Mouse (Mus musculus): ENCODE measurements around the gene Stard10. TPM values are rescaled to one million over a fixed set of nuclear protein-coding genes. Genes with fewer than 3 reads are reported as not detected.

Stard10 gene
- total RNA-seq, 2 experiments from 2014 or later = 24.4 to 49.8 TPM

DNA sequence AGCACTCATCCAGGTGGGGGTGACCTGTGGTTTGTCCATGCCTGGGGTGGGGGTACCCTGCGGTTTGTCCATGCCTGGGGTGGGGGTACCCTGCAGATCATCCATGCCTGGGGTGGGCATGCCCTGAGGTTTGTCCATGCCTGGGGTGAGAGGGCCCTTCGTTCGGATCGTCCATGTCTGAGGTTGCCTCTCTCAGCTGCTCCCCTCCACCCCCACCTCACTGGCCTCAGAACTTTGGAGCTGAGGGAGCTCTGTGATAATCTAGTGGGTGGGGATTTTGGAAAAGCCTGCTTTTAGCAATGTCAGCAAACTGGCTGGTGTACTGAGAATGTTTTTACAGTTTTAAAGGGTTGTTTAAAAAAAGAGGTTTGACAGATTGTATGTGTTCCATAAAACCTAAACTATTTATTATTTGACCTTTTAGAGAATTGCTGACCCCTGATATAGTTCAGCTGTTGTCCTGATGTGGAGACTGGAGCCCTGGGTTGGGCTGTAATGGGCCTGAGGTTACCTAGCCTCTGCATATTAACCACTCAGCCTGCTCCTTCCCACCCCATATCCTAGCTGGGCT, 75.1 kb downstream of the Stard10 start:
- ATAC-seq (replicated peaks; ENCODE audit: low FRiP score, poor library complexity, severe bottlenecking) = no peak

DNA sequence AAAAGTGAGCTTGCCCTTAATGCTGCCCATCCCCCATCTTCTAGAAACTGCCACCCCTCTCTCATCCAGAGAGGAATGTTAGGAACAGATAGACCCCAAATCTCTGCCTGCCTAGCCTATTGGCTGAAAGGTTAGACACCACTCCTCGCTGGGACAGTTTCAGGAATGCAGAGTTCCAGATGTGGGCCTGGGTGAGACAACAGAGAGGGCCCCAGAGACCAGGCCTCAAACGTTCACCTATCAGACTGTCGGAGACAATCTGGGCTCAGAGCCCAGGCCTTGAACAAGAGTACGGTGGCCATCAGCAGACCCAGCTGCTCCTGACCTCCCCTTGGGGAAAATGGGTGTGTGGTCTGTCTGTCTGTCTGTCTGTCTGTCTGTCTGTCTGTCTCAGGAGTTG, 76.1 kb downstream of the Stard10 start:
- no peak for ATAC-seq (replicated peaks; ENCODE audit: low FRiP score, poor library complexity, severe bottlenecking)

DNA sequence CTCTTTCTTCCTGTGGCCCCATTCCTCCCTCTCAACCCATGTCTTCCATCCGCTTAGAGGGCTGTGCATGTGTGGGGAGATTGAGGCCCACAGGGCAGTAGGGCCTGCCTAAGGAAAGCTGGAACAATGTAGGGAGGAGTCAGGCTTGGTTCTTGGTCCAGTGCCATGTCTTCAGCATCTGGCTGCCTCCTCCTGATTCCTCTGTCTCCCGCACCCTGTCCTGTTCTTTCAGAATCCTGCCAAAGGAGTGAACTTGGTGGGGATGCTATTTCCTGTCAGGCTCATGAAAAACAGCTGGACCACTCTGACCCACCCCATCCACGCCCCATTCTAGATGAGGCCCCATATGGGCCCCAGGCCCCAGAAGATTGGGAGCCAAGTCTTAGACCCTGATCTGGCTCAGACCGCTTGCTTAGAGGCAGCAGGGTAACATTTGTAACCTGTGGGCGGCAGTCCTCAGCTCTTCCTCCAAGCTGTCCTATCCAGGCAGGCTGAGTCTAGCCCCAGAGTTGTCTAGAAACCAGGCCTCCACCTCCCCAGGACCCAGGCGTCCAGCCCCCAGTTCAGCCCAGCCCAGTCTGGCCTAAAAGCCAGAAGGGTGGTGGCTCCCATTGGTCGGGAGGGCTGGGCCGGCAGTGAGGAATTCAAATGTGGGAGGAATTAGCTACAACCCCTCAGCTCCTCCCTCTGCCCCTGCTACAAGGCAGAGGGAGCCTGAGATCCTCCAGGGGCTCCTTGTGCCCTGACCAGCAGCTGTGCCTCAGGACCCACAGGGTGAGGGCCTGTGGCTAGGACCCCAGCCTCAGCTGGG, 77.0 kb downstream of the Stard10 start:
- ATAC-seq (replicated peaks; ENCODE audit: low FRiP score, poor library complexity, severe bottlenecking) = no peak

DNA sequence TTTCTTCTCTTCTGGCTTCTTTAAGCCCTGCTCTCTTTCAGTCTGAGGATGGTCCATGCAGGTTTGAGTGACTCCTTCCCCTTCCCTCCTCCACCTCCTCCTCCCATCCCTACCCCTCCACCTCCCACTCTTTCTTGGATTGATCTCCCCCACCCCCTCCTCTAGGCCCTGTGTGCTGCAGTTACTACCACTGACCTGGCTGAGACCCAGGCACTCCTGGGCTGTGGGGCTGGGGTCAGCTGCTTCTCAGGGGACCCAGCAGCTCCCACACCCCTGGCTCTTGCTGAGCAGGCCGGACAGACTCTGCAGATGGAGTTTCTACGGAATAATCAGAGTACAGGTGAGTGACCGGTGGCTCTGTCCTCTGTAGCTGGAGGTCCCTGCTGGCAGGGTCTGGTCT, 77.7 kb downstream of the Stard10 start:
- ATAC-seq (replicated peaks; ENCODE audit: low FRiP score, poor library complexity, severe bottlenecking) = no peak

DNA sequence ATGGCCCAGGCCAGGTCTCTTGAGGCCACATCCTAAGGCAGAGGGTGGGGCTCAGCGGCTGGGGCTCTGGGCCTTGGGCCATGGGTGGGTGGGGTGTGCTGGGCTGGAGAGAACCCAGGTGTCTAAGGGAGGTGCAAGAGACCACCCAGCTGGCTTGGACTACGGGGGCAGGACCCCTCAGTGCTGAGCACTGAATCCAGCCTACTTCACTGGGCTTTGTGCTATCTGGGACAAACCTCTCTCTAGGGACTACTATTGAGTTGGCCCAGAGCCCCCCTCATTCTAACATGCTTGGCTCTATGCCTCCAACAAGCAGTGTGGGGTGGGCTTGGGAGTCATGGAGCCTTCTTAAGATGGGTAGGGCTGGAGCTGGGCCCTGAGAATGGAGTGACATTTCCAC, 78.6 kb downstream of the Stard10 start:
- ATAC-seq (replicated peaks; ENCODE audit: low FRiP score, poor library complexity, severe bottlenecking) = no peak

Other genes starting within 250 kb of the Stard10 start
- gene Fchsd2, start 224.2 kb upstream of the Stard10 start, total RNA-seq (2015; ENCODE audit: low replicate concordance) = 6.7 and 7.3 TPM in 2 replicates
- gene Fchsd2, start 224.2 kb upstream of the Stard10 start, total RNA-seq (2017; ENCODE audit: low replicate concordance) = 3.1 and 12.8 TPM in 2 replicates
- 1.7 and 3.3 TPM in 2 replicates for gene Atg16l2, start 14.8 kb upstream of the Stard10 start, total RNA-seq (2015; ENCODE audit: low replicate concordance)
- gene Atg16l2, start 14.8 kb upstream of the Stard10 start, total RNA-seq (2017; ENCODE audit: low replicate concordance) = 0.70 and 1.2 TPM in 2 replicates
- 24.2 and 26.5 TPM in 2 replicates for gene Arap1, start 31.0 kb downstream of the Stard10 start, total RNA-seq (2015; ENCODE audit: low replicate concordance)
- gene Arap1, start 31.0 kb downstream of the Stard10 start, total RNA-seq (2017; ENCODE audit: low replicate concordance) = 8.3 and 24.5 TPM in 2 replicates
- 5.0 TPM in 1 of 2 replicates, not detected in the other for gene Gm45837, start 93.8 kb downstream of the Stard10 start, total RNA-seq (2015; ENCODE audit: low replicate concordance)
- gene Gm45837, start 93.8 kb downstream of the Stard10 start, total RNA-seq (2017; ENCODE audit: low replicate concordance) = not detected in 2 replicates
- gene Pde2a, start 104.6 kb downstream of the Stard10 start, total RNA-seq (2015; ENCODE audit: low replicate concordance) = 17.5 and 18.6 TPM in 2 replicates
- gene Pde2a, start 104.6 kb downstream of the Stard10 start, total RNA-seq (2017; ENCODE audit: low replicate concordance) = 13.0 and 16.4 TPM in 2 replicates

All from erythroblast, adult 5-6 weeks (primary cell).